Mouse (Mus musculus): ENCODE measurements at regions not wholly inside any gene's neighbourhood (a gene's known extent, or its start where the extent isn't known, plus 50 kb on each side); places are given as distances from the start of the nearest gene placed in this dataset.

DNA sequence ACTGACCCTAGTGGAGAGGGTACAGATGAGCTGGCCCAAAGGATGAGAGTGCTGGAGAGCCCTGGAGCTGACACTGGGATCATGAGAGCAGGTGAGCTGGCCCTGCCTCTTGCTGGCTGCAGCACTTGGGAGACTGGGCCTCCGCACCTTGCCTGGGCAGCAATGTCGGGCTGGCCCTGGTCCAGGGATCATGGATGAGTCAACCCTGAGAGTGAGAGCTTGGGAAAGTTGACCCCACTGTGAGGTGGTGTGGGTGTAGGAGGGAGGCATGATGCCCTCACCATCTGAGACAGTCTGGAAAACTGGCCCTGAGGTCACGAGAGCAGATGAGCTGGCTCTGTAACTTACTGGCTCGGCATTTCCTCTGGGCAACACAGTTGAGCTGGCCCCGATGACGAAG is 140.1 kb upstream of the Cadm1 start:
- in situ Hi-C loops (cut with MseI, MboI), result no loop called here

DNA sequence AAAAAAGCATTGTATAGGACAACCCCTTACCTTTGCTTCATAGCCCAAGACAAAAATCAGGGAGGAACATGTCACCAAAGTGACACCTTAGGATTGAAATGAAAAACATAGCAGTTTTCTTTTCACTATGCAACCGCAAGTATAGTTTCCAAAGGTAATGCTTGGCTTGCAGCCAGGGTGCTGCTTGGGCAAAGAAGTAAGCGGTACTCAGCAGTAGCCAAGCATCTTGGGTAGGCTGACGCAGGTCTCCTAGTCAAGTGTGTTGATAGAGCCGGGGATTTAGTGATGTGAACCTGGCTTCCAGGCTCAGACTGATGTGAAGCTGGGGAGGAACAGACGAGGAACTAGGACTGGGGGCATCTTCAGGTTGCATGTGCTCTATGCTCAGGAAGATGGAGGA is 138.3 kb upstream of the Cadm1 start:
- in situ Hi-C loops (cut with MseI, MboI), result no loop called here

- in situ Hi-C loops (cut with MseI, MboI), result no loop called here
These were observed 130.4 kb upstream of the Cadm1 start for GRCm38 (mm10) chr9:47399598-47399997.

GRCm38 (mm10) chr9:47400117-47400823 is 129.7 kb upstream of the Cadm1 start:
- in situ Hi-C loops (cut with MseI, MboI), result no loop called here

- in situ Hi-C loops (cut with MseI, MboI), result no loop called here
These were observed 128.5 kb upstream of the Cadm1 start for GRCm38 (mm10) chr9:47401511-47401910.

GRCm38 (mm10) chr9:47403317-47403716 is 126.7 kb upstream of the Cadm1 start:
- in situ Hi-C loops (cut with MseI, MboI), result no loop called here

- in situ Hi-C loops (cut with MseI, MboI), result no loop called here
These were observed 125.2 kb upstream of the Cadm1 start for GRCm38 (mm10) chr9:47404821-47405220.

- in situ Hi-C loops (cut with MseI, MboI), result no loop called here
These were observed 124.4 kb upstream of the Cadm1 start for GRCm38 (mm10) chr9:47405547-47405946.

DNA sequence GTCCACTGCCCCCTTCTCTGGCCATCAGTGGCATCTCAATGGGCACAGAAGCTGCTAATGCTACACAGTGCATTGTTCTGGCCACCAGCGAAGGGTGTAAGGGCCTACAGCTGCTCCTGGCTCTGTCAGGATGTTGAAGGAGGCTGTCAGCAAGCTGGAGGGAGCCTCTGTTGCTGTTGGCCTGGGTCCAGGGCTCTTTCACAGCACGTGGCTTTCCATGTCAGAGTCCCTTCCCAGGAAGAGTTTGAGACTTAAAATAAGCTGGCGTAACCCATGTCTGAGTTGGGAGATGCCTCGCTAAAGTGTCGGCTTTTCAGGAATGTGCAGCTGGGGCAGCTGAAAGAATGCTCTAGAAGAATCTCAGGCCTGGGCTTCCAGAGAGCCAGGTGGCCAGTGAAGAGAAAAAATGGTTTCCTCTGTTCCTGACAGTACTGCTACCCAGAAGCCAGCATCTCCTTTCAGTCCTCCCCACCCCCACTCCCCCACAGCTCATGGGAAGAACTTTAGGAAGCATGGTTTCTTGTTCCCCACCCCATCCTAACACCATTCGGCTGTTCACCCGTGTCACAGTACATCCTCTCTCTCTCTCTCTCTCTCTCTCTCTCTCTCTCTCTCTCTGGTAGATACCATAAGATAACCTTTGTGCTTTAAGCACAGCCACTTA is 122.8 kb upstream of the Cadm1 start:
- in situ Hi-C loops (cut with MseI, MboI), result no loop called here

- in situ Hi-C loops (cut with MseI, MboI), result no loop called here
These were observed 121.9 kb upstream of the Cadm1 start for GRCm38 (mm10) chr9:47408061-47408460.

- in situ Hi-C loops (cut with MseI, MboI), result no loop called here
These were observed 120.4 kb upstream of the Cadm1 start for GRCm38 (mm10) chr9:47409579-47409978.

GRCm38 (mm10) chr9:47412786-47413185 is 117.2 kb upstream of the Cadm1 start:
- in situ Hi-C loops (cut with MseI, MboI), result no loop called here

- in situ Hi-C loops (cut with MseI, MboI), result no loop called here
These were observed 115.5 kb upstream of the Cadm1 start for GRCm38 (mm10) chr9:47414350-47414988.

DNA sequence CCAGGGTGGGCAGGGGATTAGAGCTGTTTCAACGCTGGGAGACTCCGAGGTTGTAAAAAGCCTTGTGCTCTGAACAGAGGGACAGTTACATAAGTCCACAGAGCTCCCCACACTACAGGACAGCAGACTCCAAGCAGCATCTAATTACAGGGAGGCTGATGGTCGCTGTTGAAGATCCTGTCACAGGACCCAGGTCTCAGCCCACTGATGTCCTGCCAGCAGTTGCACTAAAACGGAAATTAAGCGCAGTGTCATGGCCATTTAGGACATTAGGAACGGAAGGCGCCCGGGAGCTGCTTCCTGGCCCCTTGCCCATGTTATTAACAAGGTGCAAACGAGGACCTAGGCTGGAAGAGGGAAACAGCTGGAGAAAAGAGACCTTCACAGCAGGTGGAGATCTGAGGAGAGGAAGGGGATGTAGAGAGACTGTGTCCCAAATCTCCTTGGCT is 107.8 kb upstream of the Cadm1 start:
- in situ Hi-C loops (cut with MseI, MboI), result no loop called here

GRCm38 (mm10) chr9:47422741-47423461 is 107.1 kb upstream of the Cadm1 start:
- in situ Hi-C loops (cut with MseI, MboI), result no loop called here

GRCm38 (mm10) chr9:47423462-47423832 is 106.5 kb upstream of the Cadm1 start:
- in situ Hi-C loops (cut with MseI, MboI), result no loop called here

- in situ Hi-C loops (cut with MseI, MboI), result no loop called here
These were observed 105.8 kb upstream of the Cadm1 start for GRCm38 (mm10) chr9:47424191-47424590.

- in situ Hi-C loops (cut with MseI, MboI), result no loop called here
These were observed 103.3 kb upstream of the Cadm1 start for GRCm38 (mm10) chr9:47426712-47427111.

GRCm38 (mm10) chr9:47428710-47429341 is 101.1 kb upstream of the Cadm1 start:
- in situ Hi-C loops (cut with MseI, MboI), result no loop called here

DNA sequence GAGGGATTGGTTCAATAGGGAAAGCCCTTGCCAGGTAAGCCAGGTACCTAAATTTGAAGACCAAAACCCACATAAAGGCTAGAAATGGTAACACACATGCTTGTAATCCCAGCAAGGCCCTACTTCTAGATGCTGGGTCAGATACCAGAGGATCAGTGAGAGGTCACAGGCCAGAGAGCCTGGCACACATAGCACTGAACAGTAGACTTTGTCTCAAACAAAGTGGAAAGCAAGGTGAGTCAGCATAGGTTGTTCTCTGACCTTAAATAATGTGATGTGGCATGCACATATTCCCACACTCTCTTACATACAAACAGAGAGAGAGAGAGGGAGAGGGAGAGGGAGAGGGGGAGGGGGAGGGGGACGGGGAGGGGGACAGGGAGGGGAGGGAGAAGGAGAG is 100.3 kb upstream of the Cadm1 start:
- in situ Hi-C loops (cut with MseI, MboI), result no loop called here

DNA sequence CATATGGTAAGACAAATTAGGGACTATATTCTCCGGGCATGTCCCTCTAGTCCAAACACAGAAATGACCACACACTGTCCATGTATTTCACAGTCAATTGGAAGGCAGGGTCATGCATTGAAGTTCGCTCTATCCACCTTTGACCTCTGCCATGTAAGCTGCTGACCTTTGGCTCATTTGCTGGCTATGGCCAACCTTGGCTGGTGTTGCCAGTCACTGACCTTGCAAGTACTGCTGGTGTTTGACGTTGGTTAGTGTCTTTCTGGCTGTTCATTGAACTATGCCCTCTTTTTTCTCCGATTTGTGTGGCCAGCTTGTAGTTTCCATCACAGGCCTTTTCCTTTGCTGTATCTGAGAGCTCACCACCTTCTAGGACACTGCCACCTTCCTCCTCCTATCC is 97.3 kb upstream of the Cadm1 start:
- in situ Hi-C loops (cut with MseI, MboI), result no loop called here

DNA sequence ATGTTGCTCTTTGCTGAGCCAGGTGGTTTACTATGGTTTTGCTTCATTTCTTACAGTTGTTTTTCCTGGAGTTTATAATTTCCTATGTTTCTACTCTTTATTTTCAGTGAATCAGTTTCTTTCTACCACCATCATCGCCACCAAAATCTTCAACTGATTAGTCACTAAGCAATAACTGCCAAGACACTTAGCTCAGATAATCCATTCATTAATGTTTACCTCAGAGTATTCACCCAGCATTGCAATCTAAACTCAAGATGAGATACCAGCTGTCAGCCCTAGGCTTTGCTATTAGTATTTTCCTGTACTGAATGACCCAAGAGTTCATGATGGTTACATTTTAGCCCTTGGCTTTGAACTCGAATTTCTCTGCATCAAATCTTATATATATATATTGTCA is 96.8 kb upstream of the Cadm1 start:
- in situ Hi-C loops (cut with MseI, MboI), result no loop called here

All from mouse trophoblast stem cell (cell line).